Mouse (Mus musculus) urinary bladder, postnatal 4 days (tissue): ENCODE measurements around the gene Lonp1.
"Not testable (repeated sequence)": the region's sequence is repeated elsewhere in the genome, so short reads cannot be mapped to it uniquely, and the experiment has no call there.

ENCODE experiments used
- DNase-seq, 2 experiments: peaks; one replicate each; pipeline ENCODE4 v3.0.0; 2021 to 2022; ENCODE audit warnings: low spot score in 2 of 2

Lonp1 gene

DNA sequence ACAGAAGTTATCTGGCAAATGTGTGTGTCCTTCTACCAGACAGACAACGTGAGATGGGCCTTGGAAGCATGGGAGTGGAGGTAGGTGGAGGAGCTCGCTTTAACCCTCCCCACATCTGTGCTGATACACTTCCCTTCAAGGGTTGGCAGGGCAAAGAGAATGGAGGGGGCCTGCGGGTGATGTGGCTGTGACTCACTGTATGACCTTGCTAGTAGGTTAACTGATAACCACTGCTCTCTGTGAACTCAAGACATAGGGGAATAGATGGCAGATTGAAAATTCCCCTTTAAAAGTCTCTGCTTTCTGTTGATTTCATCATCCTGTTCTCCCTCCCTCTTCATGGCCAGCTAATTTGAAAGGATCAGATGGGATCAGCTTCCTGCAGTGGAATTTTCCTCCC, 1.2 kb downstream of the Lonp1 start:
- no peak for DNase-seq

DNA sequence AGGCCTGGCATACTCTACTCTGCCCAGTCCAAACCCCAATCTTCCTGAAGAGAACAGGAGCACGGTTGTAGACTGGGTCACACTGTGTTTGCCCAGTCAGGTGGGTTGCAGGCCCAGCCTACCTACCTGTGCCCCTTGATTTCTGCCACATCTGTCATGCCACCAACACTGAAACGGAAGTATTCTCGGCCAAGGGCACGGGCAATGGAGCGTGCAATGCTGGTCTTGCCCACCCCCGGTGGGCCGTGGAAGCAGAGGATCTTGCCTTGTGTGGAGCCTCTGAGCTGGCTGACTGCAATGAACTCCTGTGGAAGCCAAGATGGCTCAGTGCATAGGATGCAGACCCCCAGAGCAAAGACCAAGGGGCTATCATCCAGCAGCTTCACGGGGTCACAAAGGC, 9.1 kb downstream of the Lonp1 start:
- DNase-seq = no peak

GRCm38 (mm10) chr17:56616725-56617124, 10.0 kb downstream of the Lonp1 start:
- no peak for DNase-seq

DNA sequence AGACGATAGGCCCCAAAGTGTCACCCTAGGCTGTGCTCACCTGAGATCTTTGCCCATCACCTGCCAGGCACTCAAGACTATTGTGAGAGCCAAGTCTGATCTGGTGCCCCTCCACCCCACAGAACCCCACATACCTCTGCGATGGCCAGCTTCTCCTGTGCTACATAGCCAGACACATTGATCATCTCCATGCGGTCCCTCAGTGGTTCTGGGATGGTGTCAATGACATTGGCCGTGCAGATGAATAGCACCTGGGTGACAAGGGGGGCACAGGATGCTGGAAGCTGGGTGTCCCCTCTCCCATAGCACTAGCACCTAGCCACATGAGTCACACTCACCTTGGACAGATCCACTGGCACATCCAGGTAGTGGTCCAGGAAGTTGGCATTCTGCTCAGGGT, 10.9 kb downstream of the Lonp1 start:
- DNase-seq = no peak

DNA sequence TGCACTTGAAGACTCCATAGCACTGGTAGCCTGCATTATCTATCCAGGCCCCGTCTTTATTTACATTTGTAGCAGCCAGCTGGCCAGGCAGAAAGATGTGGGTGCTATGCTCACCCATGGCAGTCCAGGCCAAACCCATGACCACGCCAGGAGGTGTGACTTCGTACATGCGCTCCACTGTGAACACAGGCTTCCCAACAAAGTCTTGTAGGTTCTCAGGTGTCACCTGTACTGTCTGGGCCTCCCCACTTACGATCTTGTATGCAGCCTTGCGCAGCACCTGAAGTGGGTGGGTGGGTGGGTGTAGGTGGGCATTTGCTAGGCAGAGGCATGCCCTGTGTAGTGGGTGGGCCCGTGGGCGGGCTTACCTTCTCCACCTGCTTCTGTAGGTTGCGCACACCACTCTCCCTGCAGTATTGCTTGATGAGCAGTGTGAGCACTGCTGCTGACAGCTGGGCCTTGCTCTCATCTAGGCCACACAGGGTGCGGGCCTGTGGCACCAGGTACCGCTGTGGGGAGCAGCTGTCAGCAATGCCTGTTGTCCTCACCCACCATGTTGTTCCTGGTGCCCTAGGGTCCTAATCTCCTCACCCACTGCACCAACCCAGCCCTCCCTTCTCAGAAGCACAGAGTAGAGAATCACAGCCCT, 11.4 kb downstream of the Lonp1 start:
- DNase-seq = no peak

- no peak for DNase-seq
Measured at GRCm38 (mm10) chr17:56614391-56615135, 12.1 kb downstream of the Lonp1 start.

DNA sequence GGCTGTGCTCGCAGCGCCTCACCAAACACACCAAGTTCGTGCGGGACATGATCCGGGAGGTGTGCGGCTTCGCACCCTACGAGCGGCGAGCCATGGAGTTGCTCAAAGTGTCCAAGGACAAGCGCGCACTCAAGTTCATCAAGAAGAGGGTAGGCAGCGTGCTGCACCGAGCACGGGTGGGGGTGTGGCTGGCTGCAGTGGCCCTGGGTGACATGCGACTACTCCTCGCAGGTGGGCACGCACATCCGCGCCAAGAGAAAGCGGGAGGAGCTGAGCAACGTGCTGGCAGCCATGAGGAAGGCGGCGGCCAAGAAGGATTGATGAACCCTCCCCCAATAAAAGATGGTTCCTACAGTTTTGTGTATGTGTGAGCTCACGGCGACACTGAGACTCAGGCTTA, 12.8 kb downstream of the Lonp1 start:
- DNase-seq = peak in 1 of 2 experiments; percentile 42

DNA sequence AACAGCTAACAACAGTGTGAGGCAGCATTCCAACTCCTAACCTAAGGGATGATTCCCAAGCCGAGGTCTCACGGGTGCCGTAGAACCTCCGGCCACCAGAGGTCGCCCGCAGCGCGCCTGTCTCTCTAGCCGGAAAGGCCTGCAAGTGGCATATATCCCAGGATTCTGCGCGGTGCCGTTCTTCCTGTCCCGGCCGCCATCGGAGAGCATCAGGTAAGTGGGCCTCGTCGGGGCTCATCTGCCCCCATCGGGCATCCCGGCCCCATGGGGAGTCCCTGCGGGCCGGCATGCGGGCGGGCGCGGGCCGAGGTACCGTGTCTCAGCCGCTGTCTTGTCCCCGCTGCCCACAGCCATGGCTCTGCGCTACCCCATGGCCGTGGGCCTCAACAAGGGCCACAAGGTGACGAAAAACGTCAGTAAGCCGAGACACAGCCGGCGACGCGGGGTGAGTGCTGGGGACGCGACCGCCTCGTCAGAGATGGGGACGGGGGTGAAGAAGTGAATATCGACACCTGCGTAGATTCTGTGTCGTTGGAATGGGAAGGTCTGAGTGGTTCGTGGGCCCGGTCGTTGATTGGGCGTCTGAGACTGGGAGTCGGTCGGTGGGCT, 13.3 kb downstream of the Lonp1 start, which contains the start of gene Rpl36:
Gene Rpl36, plus strand, starts transcription at position 181 of the 609 bp plus-strand sequence.
- DNase-seq = peak; percentile 93 to 97

- not testable (repeated sequence) for DNase-seq
Measured at GRCm38 (mm10) chr17:56612565-56612939, 14.1 kb downstream of the Lonp1 start.

GRCm38 (mm10) chr17:56611861-56612564, 14.7 kb downstream of the Lonp1 start:
- no peak for DNase-seq

DNA sequence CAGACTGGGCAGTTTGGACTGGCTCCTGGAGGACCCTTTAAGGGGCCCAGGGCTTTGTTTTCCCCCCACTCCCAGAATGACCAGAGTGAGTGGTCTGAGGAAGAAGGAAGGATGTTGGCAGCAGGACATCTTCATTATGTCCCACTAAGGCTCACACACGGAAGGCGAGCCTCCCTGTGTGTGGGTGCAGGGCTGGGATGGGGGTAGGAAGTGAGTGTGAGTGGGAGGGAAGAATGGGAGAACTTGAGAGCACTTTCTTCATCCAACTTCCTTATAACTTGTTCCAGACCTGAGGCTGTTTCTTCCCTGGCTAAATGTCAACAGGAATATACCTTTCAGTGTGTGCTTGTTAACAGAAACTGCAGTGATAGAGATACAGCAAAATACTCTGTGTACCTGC, 15.4 kb downstream of the Lonp1 start:
- no peak for DNase-seq

DNA sequence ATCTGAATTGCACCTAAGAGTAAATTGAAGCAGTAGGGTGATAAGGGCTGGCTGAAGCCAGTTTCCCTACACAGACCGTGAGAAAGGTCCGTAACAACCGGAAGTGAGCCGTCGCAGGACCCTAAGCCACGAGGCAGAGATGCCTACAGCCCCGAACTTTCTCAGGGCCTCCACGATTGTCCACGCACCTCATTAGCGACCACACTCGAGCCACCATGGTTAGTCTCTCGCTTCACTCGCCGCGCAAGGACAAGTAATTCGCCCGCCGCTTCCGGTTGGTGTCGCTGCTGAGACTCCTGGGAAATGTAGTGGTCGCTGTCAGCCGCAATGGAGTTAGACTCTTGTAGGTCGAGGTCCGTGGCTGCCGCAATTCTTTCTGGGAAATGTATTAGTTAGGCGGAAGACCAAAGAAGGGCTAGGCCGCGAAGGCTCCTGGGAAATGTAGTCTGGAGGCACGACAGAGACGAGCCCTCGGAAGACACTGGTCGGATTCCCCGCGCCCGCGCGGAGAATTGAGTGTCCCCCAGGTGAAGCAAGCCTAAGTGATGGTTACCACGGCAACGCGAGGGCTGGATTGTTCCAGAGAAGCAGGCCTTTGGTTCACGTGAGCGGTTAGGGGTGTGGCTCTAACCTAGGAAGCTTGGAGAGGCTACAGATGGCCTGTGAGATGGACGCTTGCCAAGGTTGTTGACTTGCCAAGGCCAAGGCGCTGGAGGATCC, 17.1 kb downstream of the Lonp1 start, which contains the start of gene 2410015M20Rik:
Gene 2410015M20Rik, minus strand, starts transcription at position 320 of the 720 bp plus-strand sequence.
- peak; percentile 90 to 94 for DNase-seq

GRCm38 (mm10) chr17:56608699-56609098, 18.0 kb downstream of the Lonp1 start:
- no peak for DNase-seq

- DNase-seq = no peak
Measured at GRCm38 (mm10) chr17:56607521-56608062, 19.1 kb downstream of the Lonp1 start.

GRCm38 (mm10) chr17:56605431-56605830, 21.3 kb downstream of the Lonp1 start:
- no peak for DNase-seq

GRCm38 (mm10) chr17:56604422-56604821, 22.3 kb downstream of the Lonp1 start:
- DNase-seq = no peak

- no peak for DNase-seq
Measured at GRCm38 (mm10) chr17:56604070-56604380, 22.7 kb downstream of the Lonp1 start.

GRCm38 (mm10) chr17:56603186-56604069, 23.3 kb downstream of the Lonp1 start:
- no peak for DNase-seq

GRCm38 (mm10) chr17:56593527-56594271, 33.0 kb downstream of the Lonp1 start:
- DNase-seq = no peak

- DNase-seq = no peak
Measured at GRCm38 (mm10) chr17:56592553-56592952, 34.1 kb downstream of the Lonp1 start.
